Mouse (Mus musculus): ENCODE data around the gene Gfy. TPM values are rescaled to one million over a fixed set of nuclear protein-coding genes. Genes with fewer than 3 reads are reported as not detected.
"Not testable (repeated sequence)": the region's sequence is repeated elsewhere in the genome, so short reads cannot be mapped to it uniquely, and the experiment has no call there.

Gfy gene
- polyA plus RNA-seq, 1 experiment, result not detected

DNA sequence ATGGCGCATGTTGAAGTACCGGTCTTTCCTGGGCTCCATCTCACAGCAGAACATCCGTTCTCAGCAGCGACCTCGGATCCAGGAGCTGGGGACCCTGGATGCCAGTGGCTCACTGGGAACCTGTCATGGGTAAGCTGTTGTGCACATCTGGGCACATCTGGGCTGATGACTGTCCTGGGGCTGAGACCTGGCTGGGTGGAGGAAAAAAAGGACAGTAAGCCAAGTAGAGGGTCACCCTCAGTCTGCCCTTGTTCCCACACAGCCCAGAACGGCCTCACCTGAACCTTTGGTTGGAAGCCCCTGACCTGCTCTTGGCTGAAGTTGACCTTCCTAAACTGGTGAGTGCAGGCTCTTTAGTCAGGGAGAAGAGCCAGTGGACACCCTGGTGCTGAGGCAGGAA, 20.4 kb downstream of the Gfy start:
- no peak overlapping the region for H3K4me3 ChIP-seq (ENCODE audit: insufficient read depth, low read depth, low read length)
- peaks cover 11% of the 10 kb centered on the region for H3K4me1 ChIP-seq (ENCODE audit: control insufficient read depth, insufficient read depth, low read length)
- no peak overlapping the region for H3K27ac ChIP-seq (ENCODE audit: insufficient read depth, low read depth, low read length)
- 98% methylated on average over 6 of the region's 6 CpGs for whole genome bisulfite sequencing
- TF ChIP-seq CTCF (IDR thresholded peaks at IDR 0.05; ENCODE audit: insufficient read depth, low read depth, low read length) (no peak), POLR2A (IDR thresholded peaks at IDR 0.05; ENCODE audit: insufficient read depth, low read depth, low read length) (no peak)

DNA sequence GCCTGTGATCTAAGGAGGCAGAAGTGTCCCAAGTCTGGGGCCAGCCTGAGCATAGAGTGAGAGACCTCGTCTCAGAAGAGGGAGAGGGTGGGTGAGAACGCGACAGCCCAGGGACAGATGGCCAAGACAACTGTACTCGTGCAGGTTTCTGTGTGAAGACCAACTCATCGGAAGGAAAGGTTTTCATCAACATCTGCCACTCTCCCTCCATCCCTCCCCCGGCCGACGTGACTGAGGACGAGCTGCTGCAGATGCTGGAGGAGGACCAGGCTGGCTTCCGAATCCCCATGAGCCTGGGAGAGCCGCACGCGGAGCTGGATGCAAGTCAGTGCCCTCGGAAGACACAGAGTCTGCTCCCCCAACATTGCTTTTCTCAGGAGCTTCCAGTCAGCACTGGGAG, 21.9 kb downstream of the Gfy start:
- Histone ChIP-seq H3K27ac (ENCODE audit: insufficient read depth, low read depth, low read length) (no peak overlapping the region), H3K4me1 (ENCODE audit: control insufficient read depth, insufficient read depth, low read length) (peaks cover 9% of the 10 kb centered on the region), H3K4me3 (ENCODE audit: insufficient read depth, low read depth, low read length) (no peak overlapping the region)
- 87% methylated on average over 14 of the region's 14 CpGs for WGBS
- no peak for TF ChIP-seq CTCF (IDR thresholded peaks at IDR 0.05; ENCODE audit: insufficient read depth, low read depth, low read length)
- TF ChIP-seq POLR2A (IDR thresholded peaks at IDR 0.05; ENCODE audit: insufficient read depth, low read depth, low read length), result no peak

DNA sequence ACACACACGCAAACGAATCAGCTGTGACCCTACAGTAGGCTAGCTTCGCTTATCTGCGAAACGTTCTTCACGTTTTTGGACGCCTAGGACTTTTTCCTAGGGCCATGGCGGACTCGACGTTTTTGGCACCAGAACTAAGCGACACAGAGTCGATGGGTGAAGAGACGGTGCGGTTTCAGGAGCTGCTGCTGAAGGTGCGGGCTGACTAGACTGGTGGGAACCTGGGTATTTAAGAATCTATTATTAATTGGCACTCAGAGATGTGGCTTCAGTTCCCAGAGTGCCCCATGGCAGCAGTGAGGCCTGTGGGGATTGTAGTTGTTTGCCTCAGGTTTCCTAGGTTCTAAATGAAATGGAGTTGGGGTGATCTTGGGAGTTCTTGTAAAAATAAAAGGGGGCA, 23.2 kb downstream of the Gfy start:
- Histone ChIP-seq H3K4me1 (ENCODE audit: control insufficient read depth, insufficient read depth, low read length) (peaks cover 4% of the 10 kb centered on the region; the same call in 1 of the 2 replicates), H3K4me3 (ENCODE audit: insufficient read depth, low read depth, low read length) (no peak overlapping the region), H3K27ac (ENCODE audit: insufficient read depth, low read depth, low read length) (no peak overlapping the region)
- 92% methylated on average over 15 of the region's 15 CpGs for WGBS
- TF ChIP-seq CTCF (IDR thresholded peaks at IDR 0.05; ENCODE audit: insufficient read depth, low read depth, low read length), result no peak
- TF ChIP-seq POLR2A (IDR thresholded peaks at IDR 0.05; ENCODE audit: insufficient read depth, low read depth, low read length), result no peak

DNA sequence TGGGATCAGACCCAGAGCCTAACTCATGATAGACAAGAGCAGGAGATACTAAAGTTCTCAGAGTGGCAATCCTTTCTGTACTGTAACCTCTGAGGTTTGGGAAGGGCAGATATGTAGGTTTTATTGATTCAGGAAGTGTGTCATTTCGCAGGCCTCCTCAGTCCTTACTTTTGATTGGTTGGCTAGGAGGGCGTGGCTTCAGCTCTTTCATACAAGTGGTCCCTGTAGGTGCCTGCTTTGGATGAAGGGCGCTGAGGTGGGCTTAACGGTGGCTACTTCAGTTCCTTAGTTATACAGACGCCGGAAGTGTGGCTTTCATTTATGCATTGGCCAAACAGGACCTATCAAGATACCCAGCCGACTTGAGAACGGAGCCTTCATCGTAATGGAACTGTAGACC, 23.8 kb downstream of the Gfy start:
- no peak overlapping the region for H3K27ac ChIP-seq (ENCODE audit: insufficient read depth, low read depth, low read length)
- TF ChIP-seq CTCF (IDR thresholded peaks at IDR 0.05; ENCODE audit: insufficient read depth, low read depth, low read length), result no peak
- no peak for TF ChIP-seq POLR2A (IDR thresholded peaks at IDR 0.05; ENCODE audit: insufficient read depth, low read depth, low read length)
- no peak overlapping the region for H3K4me3 ChIP-seq (ENCODE audit: insufficient read depth, low read depth, low read length)
- 88% methylated on average over 9 of the region's 9 CpGs for WGBS
- H3K4me1 ChIP-seq (ENCODE audit: control insufficient read depth, insufficient read depth, low read length), result peaks cover 4% of the 10 kb centered on the region; the same call in 1 of the 2 replicates

DNA sequence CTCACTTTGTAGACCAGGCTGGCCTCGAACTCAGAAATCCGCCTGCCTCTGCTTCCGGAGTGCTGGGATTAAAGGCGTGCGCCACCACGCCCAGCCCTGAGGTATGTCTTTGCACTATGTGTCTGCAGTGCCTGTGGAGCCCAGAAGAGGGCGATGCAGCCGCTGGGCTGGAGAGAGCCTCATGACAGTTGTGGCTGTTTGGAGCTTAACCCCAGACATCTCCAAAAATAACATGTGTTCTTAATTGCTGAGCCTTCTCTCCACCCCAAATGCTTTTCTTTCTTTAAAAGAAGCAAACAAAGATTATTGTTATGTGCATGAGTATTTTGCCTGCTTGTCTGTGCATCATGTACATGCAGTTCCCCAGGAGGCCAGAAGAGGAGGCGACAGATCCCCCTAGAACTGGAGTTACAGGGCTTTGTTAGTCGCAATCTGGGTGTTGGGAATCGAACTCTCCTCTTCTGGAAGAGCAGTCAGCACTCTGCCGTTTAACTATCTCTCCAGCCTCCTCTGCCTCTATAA, 24.3 kb downstream of the Gfy start:
- Histone ChIP-seq H3K4me1 (ENCODE audit: control insufficient read depth, insufficient read depth, low read length) (peaks cover 4% of the 10 kb centered on the region; the same call in 1 of the 2 replicates), H3K27ac (ENCODE audit: insufficient read depth, low read depth, low read length) (no peak overlapping the region), H3K4me3 (ENCODE audit: insufficient read depth, low read depth, low read length) (0 out of 2 replicates have a peak overlapping the region, but pooled peaks have one; percentile 8)
- TF ChIP-seq CTCF (IDR thresholded peaks at IDR 0.05; ENCODE audit: insufficient read depth, low read depth, low read length) (no peak), POLR2A (IDR thresholded peaks at IDR 0.05; ENCODE audit: insufficient read depth, low read depth, low read length) (no peak)
- WGBS, result 73% methylated on average over 12 of the region's 12 CpGs

DNA sequence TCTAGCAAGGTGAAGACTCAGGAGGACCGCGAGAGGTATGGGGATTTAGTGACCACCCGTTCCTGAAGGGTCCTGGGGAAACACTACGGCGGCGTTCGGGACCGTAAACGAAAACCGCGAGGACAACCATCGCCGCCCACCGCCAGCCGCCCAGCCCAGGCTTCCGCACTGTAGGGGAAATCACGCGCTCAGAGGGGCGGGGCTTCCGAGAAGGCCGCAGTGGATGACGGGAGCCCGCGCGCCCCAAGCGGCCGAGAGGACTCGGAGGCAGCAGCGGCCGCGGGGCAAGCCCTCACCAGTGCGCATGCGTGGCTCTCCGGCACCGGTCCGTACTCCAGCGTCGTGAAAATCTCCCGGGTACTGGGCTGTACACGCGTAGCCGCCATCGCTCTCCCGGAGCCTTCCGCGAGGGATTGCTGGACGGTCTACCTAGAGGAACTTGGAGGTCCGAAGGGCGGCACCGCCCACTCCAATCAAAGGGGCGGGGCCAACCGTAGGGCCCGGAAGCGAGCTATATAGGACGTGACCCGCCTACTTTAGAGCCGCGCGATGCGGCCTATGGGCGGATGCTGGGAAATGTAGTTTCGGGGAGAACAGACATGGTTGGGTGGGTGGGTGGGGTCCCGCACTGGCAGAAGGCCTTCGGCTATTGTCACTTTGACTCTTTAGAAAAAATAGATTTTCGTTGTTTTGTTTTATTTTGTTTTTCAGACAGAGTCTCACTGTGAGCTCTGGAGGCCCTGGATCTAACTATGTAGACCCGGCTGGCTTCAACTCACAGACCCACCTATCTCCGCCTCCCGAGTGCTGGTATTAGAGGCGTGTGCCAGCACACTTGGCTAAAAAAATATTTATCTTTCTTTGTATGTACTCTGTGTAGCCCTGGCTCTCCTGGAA, 25.0 kb downstream of the Gfy start, which contains the start of the genes Pih1d1 and Aldh16a1:
Pih1d1 (plus strand) TSS at position 208 of the 897 bp plus-strand sequence.
Aldh16a1 (minus strand) TSS at position 489 of the 897 bp plus-strand sequence.
- 3% methylated on average over 69 of the region's 69 CpGs for WGBS
- TF ChIP-seq CTCF (IDR thresholded peaks at IDR 0.05; ENCODE audit: insufficient read depth, low read depth, low read length), result peak; percentile 51; the same call in 1 of the 2 replicates
- TF ChIP-seq POLR2A (IDR thresholded peaks at IDR 0.05; ENCODE audit: insufficient read depth, low read depth, low read length), result peak; percentile 99
- peak within 1 kb of the TSS; percentile 92 for H3K27ac ChIP-seq (ENCODE audit: insufficient read depth, low read depth, low read length)
- H3K4me1 ChIP-seq (ENCODE audit: control insufficient read depth, insufficient read depth, low read length), result peaks cover 4% of the 10 kb centered on the region; the same call in 1 of the 2 replicates
- peak within 1 kb of the TSS; percentile 77 for H3K4me3 ChIP-seq (ENCODE audit: insufficient read depth, low read depth, low read length)

DNA sequence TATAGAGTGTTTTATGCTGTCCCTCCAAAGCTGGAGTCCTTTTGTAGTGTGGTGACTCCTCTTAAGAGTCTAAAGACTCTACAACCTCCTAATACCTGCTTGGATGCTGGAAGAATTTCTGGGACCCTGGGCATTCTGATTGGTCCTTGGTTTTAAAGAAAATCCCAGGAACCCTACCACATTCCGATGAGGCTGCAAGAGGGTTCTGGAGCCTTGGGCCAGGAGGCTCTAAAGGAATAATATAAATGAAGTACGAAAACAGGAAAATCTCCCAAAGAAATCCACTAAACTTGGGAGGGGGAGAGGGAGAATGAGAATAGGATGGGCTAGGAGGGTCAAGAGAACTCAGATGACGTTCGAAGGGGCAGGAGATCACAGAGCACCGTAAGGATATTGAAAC, 25.8 kb downstream of the Gfy start:
- Histone ChIP-seq H3K4me3 (ENCODE audit: insufficient read depth, low read depth, low read length) (peak overlapping the region; percentile 77), H3K27ac (ENCODE audit: insufficient read depth, low read depth, low read length) (peak overlapping the region; percentile 76), H3K4me1 (ENCODE audit: control insufficient read depth, insufficient read depth, low read length) (peaks cover 4% of the 10 kb centered on the region; the same call in 1 of the 2 replicates)
- TF ChIP-seq CTCF (IDR thresholded peaks at IDR 0.05; ENCODE audit: insufficient read depth, low read depth, low read length) (no peak), POLR2A (IDR thresholded peaks at IDR 0.05; ENCODE audit: insufficient read depth, low read depth, low read length) (no peak)
- 2% methylated on average over 5 of the region's 5 CpGs for WGBS

DNA sequence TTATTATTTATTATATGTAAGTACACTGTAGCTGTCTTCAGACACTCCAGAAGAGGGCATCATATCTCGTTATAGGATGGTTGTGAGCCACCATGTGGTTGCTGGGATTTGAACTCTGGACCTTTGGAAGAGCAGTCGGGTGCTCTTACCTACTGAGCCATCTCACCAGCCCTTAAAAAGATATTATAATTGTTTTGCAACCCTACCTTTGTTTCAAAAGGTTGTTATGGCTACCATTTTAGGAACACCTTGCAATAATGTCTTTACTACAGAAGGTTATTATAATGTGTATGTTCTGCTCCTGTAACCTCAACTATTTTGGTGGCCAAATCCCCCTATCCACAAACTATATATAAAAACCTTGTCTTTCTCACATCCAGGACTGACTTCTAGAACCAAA, 26.3 kb downstream of the Gfy start:
- H3K4me3 ChIP-seq (ENCODE audit: insufficient read depth, low read depth, low read length); H3K4me1 ChIP-seq (ENCODE audit: control insufficient read depth, insufficient read depth, low read length); H3K27ac ChIP-seq (ENCODE audit: insufficient read depth, low read depth, low read length): not testable (repeated sequence)
- WGBS, result 94% methylated on average over 2 of the region's 2 CpGs

DNA sequence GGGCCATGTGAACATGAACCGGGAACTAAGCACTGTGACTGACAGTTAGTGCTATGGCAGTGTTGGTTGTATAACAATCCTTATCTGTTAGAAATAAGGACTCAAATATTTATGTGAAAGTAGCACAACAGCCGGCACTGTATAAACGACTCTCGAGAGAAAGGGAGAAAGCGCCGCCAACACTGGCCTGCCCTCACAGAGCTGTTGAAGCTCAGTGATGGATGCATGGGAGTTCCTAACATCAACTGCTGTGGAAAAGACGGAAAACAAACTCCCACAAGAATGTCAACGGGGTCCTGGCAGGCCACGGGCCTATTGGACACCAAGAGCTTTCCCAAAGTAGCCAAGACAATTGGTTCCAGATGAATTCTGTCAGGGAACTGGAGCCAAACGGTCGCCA, 28.1 kb downstream of the Gfy start:
- TF ChIP-seq CTCF (IDR thresholded peaks at IDR 0.05; ENCODE audit: insufficient read depth, low read depth, low read length), result no peak
- TF ChIP-seq POLR2A (IDR thresholded peaks at IDR 0.05; ENCODE audit: insufficient read depth, low read depth, low read length), result no peak
- Histone ChIP-seq H3K27ac (ENCODE audit: insufficient read depth, low read depth, low read length) (no peak overlapping the region), H3K4me3 (ENCODE audit: insufficient read depth, low read depth, low read length) (no peak overlapping the region), H3K4me1 (ENCODE audit: control insufficient read depth, insufficient read depth, low read length) (peaks cover 4% of the 10 kb centered on the region; the same call in 1 of the 2 replicates)
- WGBS, result 41% methylated on average over 11 of the region's 11 CpGs
